Mouse (Mus musculus): ENCODE results near the gene Olfr122. TPM values are rescaled to one million over a fixed set of nuclear protein-coding genes. Genes with fewer than 3 reads are reported as not detected.

Gene Olfr122
- polyA plus RNA-seq (2012; rRNA removed) = not detected in 2 replicates
- not detected in 2 replicates for polyA plus RNA-seq (2014; fragmentation: Nextera tagmentation; extraction: Ambion mirVana)

GRCm38 (mm10) chr17:37768307-37768706 is at the start of gene Olfr122:
Gene Olfr122 (plus strand): TSS chr17:37768607.
- no peak within 1 kb of the TSS for H3K9ac ChIP-seq (replicated peaks)
- 49% methylated on average over 4 of the region's 4 CpGs for WGBS (ENCODE audit: insufficient replicate concordance)
- H3K4me1 ChIP-seq (replicated peaks; ENCODE audit: control insufficient read depth in 2 of 2, insufficient read depth in 2 of 2, low read length in 1 of 2) = no peaks in the 10 kb centered on the region
- no peaks in the 10 kb centered on the region for H3K9me3 ChIP-seq (ENCODE audit: control insufficient read depth, low read length)
- H3K27ac ChIP-seq = no peak within 1 kb of the TSS
- no peak for TF ChIP-seq CTCF (IDR thresholded peaks at IDR 0.05; ENCODE audit: low read depth)
- TF ChIP-seq EP300 (IDR thresholded peaks at IDR 0.05; ENCODE audit: low read depth) = no peak
- no peak for ATAC-seq (ENCODE audit: insufficient read depth)
- no peak within 1 kb of the TSS for H3K4me2 ChIP-seq (ENCODE audit: low read depth)
- no peak within 1 kb of the TSS for H3K4me3 ChIP-seq (ENCODE audit: insufficient read depth in 1 of 2, low read depth in 2 of 2, low read length in 2 of 2)
- H3K36me3 ChIP-seq (replicated peaks; ENCODE audit: control insufficient read depth, insufficient read depth, low read depth) = no peaks in the 10 kb centered on the region
- DNase-seq (ENCODE audit: low read depth in 3 of 3, low spot score in 3 of 3) = no peak
- H3K27me3 ChIP-seq (ENCODE audit: control insufficient read depth, insufficient read depth, low read length) = no peaks in the 10 kb centered on the region

GRCm38 (mm10) chr17:37721508-37721907 is 46.9 kb upstream of the Olfr122 start, which contains the start of gene Olfr120:
Gene Olfr120 (plus strand): TSS chr17:37721808.
- H3K9me3 ChIP-seq (ENCODE audit: control insufficient read depth, low read length) = no peaks in the 10 kb centered on the region
- no peak within 1 kb of the TSS for H3K27ac ChIP-seq
- 32% methylated on average over 1 of the region's 1 CpGs for WGBS (ENCODE audit: insufficient replicate concordance)
- no peaks in the 10 kb centered on the region for H3K27me3 ChIP-seq (ENCODE audit: control insufficient read depth, insufficient read depth, low read length)
- no peak for DNase-seq (ENCODE audit: low read depth in 3 of 3, low spot score in 3 of 3)
- no peak within 1 kb of the TSS for H3K9ac ChIP-seq (replicated peaks)
- H3K4me3 ChIP-seq (ENCODE audit: insufficient read depth in 1 of 2, low read depth in 2 of 2, low read length in 2 of 2) = no peak within 1 kb of the TSS
- TF ChIP-seq CTCF (IDR thresholded peaks at IDR 0.05; ENCODE audit: low read depth) (no peak), EP300 (IDR thresholded peaks at IDR 0.05; ENCODE audit: low read depth) (no peak)
- no peak for ATAC-seq (ENCODE audit: insufficient read depth)
- no peaks in the 10 kb centered on the region for H3K36me3 ChIP-seq (replicated peaks; ENCODE audit: control insufficient read depth, insufficient read depth, low read depth)
- no peaks in the 10 kb centered on the region for H3K4me1 ChIP-seq (replicated peaks; ENCODE audit: control insufficient read depth in 2 of 2, insufficient read depth in 2 of 2, low read length in 1 of 2)
- no peak within 1 kb of the TSS for H3K4me2 ChIP-seq (ENCODE audit: low read depth)

- no peak overlapping the region for H3K27ac ChIP-seq
- no peak overlapping the region for H3K4me3 ChIP-seq (ENCODE audit: insufficient read depth in 1 of 2, low read depth in 2 of 2, low read length in 2 of 2)
- 45% methylated on average over 7 of the region's 7 CpGs for WGBS (ENCODE audit: insufficient replicate concordance)
- DNase-seq (ENCODE audit: low read depth in 3 of 3, low spot score in 3 of 3) = no peak
- H3K4me1 ChIP-seq (replicated peaks; ENCODE audit: control insufficient read depth in 2 of 2, insufficient read depth in 2 of 2, low read length in 1 of 2) = no peaks in the 10 kb centered on the region
- H3K4me2 ChIP-seq (ENCODE audit: low read depth) = no peak overlapping the region
- H3K27me3 ChIP-seq (ENCODE audit: control insufficient read depth, insufficient read depth, low read length) = no peaks in the 10 kb centered on the region
- no peak overlapping the region for H3K9ac ChIP-seq (replicated peaks)
- ATAC-seq (ENCODE audit: insufficient read depth) = no peak
- TF ChIP-seq EP300 (IDR thresholded peaks at IDR 0.05; ENCODE audit: low read depth) (no peak), CTCF (IDR thresholded peaks at IDR 0.05; ENCODE audit: low read depth) (no peak)
- H3K36me3 ChIP-seq (replicated peaks; ENCODE audit: control insufficient read depth, insufficient read depth, low read depth) = no peaks in the 10 kb centered on the region
- no peaks in the 10 kb centered on the region for H3K9me3 ChIP-seq (ENCODE audit: control insufficient read depth, low read length)
Measured at GRCm38 (mm10) chr17:37738070-37738469, 30.3 kb upstream of the Olfr122 start.

- 62% methylated on average over 2 of the region's 2 CpGs for WGBS (ENCODE audit: insufficient replicate concordance)
- H3K36me3 ChIP-seq (replicated peaks; ENCODE audit: control insufficient read depth, insufficient read depth, low read depth) = no peaks in the 10 kb centered on the region
- no peak for ATAC-seq (ENCODE audit: insufficient read depth)
- no peak within 1 kb of the TSS for H3K9ac ChIP-seq (replicated peaks)
- DNase-seq (ENCODE audit: low read depth in 3 of 3, low spot score in 3 of 3) = no peak
- no peaks in the 10 kb centered on the region for H3K27me3 ChIP-seq (ENCODE audit: control insufficient read depth, insufficient read depth, low read length)
- no peak within 1 kb of the TSS for H3K4me2 ChIP-seq (ENCODE audit: low read depth)
- H3K9me3 ChIP-seq (ENCODE audit: control insufficient read depth, low read length) = no peaks in the 10 kb centered on the region
- no peak within 1 kb of the TSS for H3K4me3 ChIP-seq (ENCODE audit: insufficient read depth in 1 of 2, low read depth in 2 of 2, low read length in 2 of 2)
- no peak for TF ChIP-seq EP300 (IDR thresholded peaks at IDR 0.05; ENCODE audit: low read depth)
- no peak for TF ChIP-seq CTCF (IDR thresholded peaks at IDR 0.05; ENCODE audit: low read depth)
- no peak within 1 kb of the TSS for H3K27ac ChIP-seq
- H3K4me1 ChIP-seq (replicated peaks; ENCODE audit: control insufficient read depth in 2 of 2, insufficient read depth in 2 of 2, low read length in 1 of 2) = no peaks in the 10 kb centered on the region
Measured at GRCm38 (mm10) chr17:37793229-37793628, 24.8 kb downstream of the Olfr122 start, which contains the start of gene Olfr123. Gene Olfr123 (plus strand): TSS chr17:37793529.

GRCm38 (mm10) chr17:37799588-37799987 is 31.2 kb downstream of the Olfr122 start, which contains the start of gene Olfr124:
Gene Olfr124 (plus strand): TSS chr17:37799888.
- no peak within 1 kb of the TSS for H3K9ac ChIP-seq (replicated peaks)
- H3K9me3 ChIP-seq (ENCODE audit: control insufficient read depth, low read length) = no peaks in the 10 kb centered on the region
- H3K4me3 ChIP-seq (ENCODE audit: insufficient read depth in 1 of 2, low read depth in 2 of 2, low read length in 2 of 2) = no peak within 1 kb of the TSS
- ATAC-seq (ENCODE audit: insufficient read depth) (no peak), DNase-seq (ENCODE audit: low read depth in 3 of 3, low spot score in 3 of 3) (no peak)
- no peak within 1 kb of the TSS for H3K27ac ChIP-seq
- no peak within 1 kb of the TSS for H3K4me2 ChIP-seq (ENCODE audit: low read depth)
- no peaks in the 10 kb centered on the region for H3K36me3 ChIP-seq (replicated peaks; ENCODE audit: control insufficient read depth, insufficient read depth, low read depth)
- WGBS (ENCODE audit: insufficient replicate concordance) = 57% methylated on average over 3 of the region's 3 CpGs
- no peaks in the 10 kb centered on the region for H3K27me3 ChIP-seq (ENCODE audit: control insufficient read depth, insufficient read depth, low read length)
- no peaks in the 10 kb centered on the region for H3K4me1 ChIP-seq (replicated peaks; ENCODE audit: control insufficient read depth in 2 of 2, insufficient read depth in 2 of 2, low read length in 1 of 2)
- no peak for TF ChIP-seq CTCF (IDR thresholded peaks at IDR 0.05; ENCODE audit: low read depth)
- TF ChIP-seq EP300 (IDR thresholded peaks at IDR 0.05; ENCODE audit: low read depth) = no peak

Other genes with a start within 250 kb of the Olfr122 start
- not detected in 2 replicates for gene Olfr112, start 199.2 kb upstream of the Olfr122 start, polyA plus RNA-seq (2012; rRNA removed)
- not detected in 2 replicates for gene Olfr112, start 199.2 kb upstream of the Olfr122 start, polyA plus RNA-seq (2014; fragmentation: Nextera tagmentation; extraction: Ambion mirVana)
- gene Olfr113, start 190.9 kb upstream of the Olfr122 start, polyA plus RNA-seq (2012; rRNA removed) = not detected in 2 replicates
- not detected in 2 replicates for gene Olfr113, start 190.9 kb upstream of the Olfr122 start, polyA plus RNA-seq (2014; fragmentation: Nextera tagmentation; extraction: Ambion mirVana)
- gene Olfr114, start 175.9 kb upstream of the Olfr122 start, polyA plus RNA-seq (2012; rRNA removed) = not detected in 2 replicates
- gene Olfr114, start 175.9 kb upstream of the Olfr122 start, polyA plus RNA-seq (2014; fragmentation: Nextera tagmentation; extraction: Ambion mirVana) = not detected in 2 replicates
- gene Olfr115, start 141.5 kb upstream of the Olfr122 start, polyA plus RNA-seq (2012; rRNA removed) = not detected in 2 replicates
- gene Olfr115, start 141.5 kb upstream of the Olfr122 start, polyA plus RNA-seq (2014; fragmentation: Nextera tagmentation; extraction: Ambion mirVana) = not detected in 2 replicates
- gene Olfr116, start 141.4 kb upstream of the Olfr122 start, polyA plus RNA-seq (2012; rRNA removed) = not detected in 2 replicates
- not detected in 2 replicates for gene Olfr116, start 141.4 kb upstream of the Olfr122 start, polyA plus RNA-seq (2014; fragmentation: Nextera tagmentation; extraction: Ambion mirVana)
- not detected in 2 replicates for gene Olfr117, start 104.8 kb upstream of the Olfr122 start, polyA plus RNA-seq (2012; rRNA removed)
- not detected in 2 replicates for gene Olfr117, start 104.8 kb upstream of the Olfr122 start, polyA plus RNA-seq (2014; fragmentation: Nextera tagmentation; extraction: Ambion mirVana)
- not detected in 2 replicates for gene Olfr118, start 101.6 kb upstream of the Olfr122 start, polyA plus RNA-seq (2012; rRNA removed)
- not detected in 2 replicates for gene Olfr118, start 101.6 kb upstream of the Olfr122 start, polyA plus RNA-seq (2014; fragmentation: Nextera tagmentation; extraction: Ambion mirVana)
- not detected in 2 replicates for gene Olfr119, start 72.0 kb upstream of the Olfr122 start, polyA plus RNA-seq (2012; rRNA removed)
- not detected in 2 replicates for gene Olfr119, start 72.0 kb upstream of the Olfr122 start, polyA plus RNA-seq (2014; fragmentation: Nextera tagmentation; extraction: Ambion mirVana)
- gene Olfr120, start 46.8 kb upstream of the Olfr122 start, polyA plus RNA-seq (2012; rRNA removed) = not detected in 2 replicates
- not detected in 2 replicates for gene Olfr120, start 46.8 kb upstream of the Olfr122 start, polyA plus RNA-seq (2014; fragmentation: Nextera tagmentation; extraction: Ambion mirVana)
- gene Olfr121, start 19.8 kb upstream of the Olfr122 start, polyA plus RNA-seq (2012; rRNA removed) = not detected in 2 replicates
- gene Olfr121, start 19.8 kb upstream of the Olfr122 start, polyA plus RNA-seq (2014; fragmentation: Nextera tagmentation; extraction: Ambion mirVana) = not detected in 2 replicates
- gene Olfr123, start 24.9 kb downstream of the Olfr122 start, polyA plus RNA-seq (2012; rRNA removed) = not detected in 2 replicates
- gene Olfr123, start 24.9 kb downstream of the Olfr122 start, polyA plus RNA-seq (2014; fragmentation: Nextera tagmentation; extraction: Ambion mirVana) = not detected in 2 replicates
- gene Olfr124, start 31.3 kb downstream of the Olfr122 start, polyA plus RNA-seq (2012; rRNA removed) = not detected in 2 replicates
- not detected in 2 replicates for gene Olfr124, start 31.3 kb downstream of the Olfr122 start, polyA plus RNA-seq (2014; fragmentation: Nextera tagmentation; extraction: Ambion mirVana)
- gene Olfr125, start 64.3 kb downstream of the Olfr122 start, polyA plus RNA-seq (2012; rRNA removed) = not detected in 2 replicates
- not detected in 2 replicates for gene Olfr125, start 64.3 kb downstream of the Olfr122 start, polyA plus RNA-seq (2014; fragmentation: Nextera tagmentation; extraction: Ambion mirVana)
- not detected in 2 replicates for gene Olfr126, start 78.9 kb downstream of the Olfr122 start, polyA plus RNA-seq (2012; rRNA removed)
- gene Olfr126, start 78.9 kb downstream of the Olfr122 start, polyA plus RNA-seq (2014; fragmentation: Nextera tagmentation; extraction: Ambion mirVana) = not detected in 2 replicates
- not detected in 2 replicates for gene Olfr127, start 131.8 kb downstream of the Olfr122 start, polyA plus RNA-seq (2012; rRNA removed)
- not detected in 2 replicates for gene Olfr127, start 131.8 kb downstream of the Olfr122 start, polyA plus RNA-seq (2014; fragmentation: Nextera tagmentation; extraction: Ambion mirVana)
- gene Olfr128, start 151.9 kb downstream of the Olfr122 start, polyA plus RNA-seq (2012; rRNA removed) = not detected in 2 replicates
- gene Olfr128, start 151.9 kb downstream of the Olfr122 start, polyA plus RNA-seq (2014; fragmentation: Nextera tagmentation; extraction: Ambion mirVana) = not detected in 2 replicates
- gene Olfr761, start 184.5 kb downstream of the Olfr122 start, polyA plus RNA-seq (2012; rRNA removed) = not detected in 2 replicates
- gene Olfr761, start 184.5 kb downstream of the Olfr122 start, polyA plus RNA-seq (2014; fragmentation: Nextera tagmentation; extraction: Ambion mirVana) = not detected in 2 replicates

Data from liver, embryonic 14.5 days (tissue).